Mouse (Mus musculus) cortical plate, adult 2 months (tissue): ENCODE measurements around the gene Bbs9.

Experiments used
- CTCF ChIP-seq: fragments of 200-500 bp; IDR thresholded peaks from 2 replicates; pipeline ENCODE4 v1.5.1; 2011; ENCODE audit warnings: mild to moderate bottlenecking, control low read depth, low read length; ENCODE audit not compliant: insufficient read depth; ENCODE audit errors: extremely low read depth
- POLR2A ChIP-seq: fragments of 200-500 bp; IDR thresholded peaks from 2 replicates; pipeline ENCODE4 v1.6.1; 2011; ENCODE audit warnings: mild to moderate bottlenecking, low read length, control low read depth; ENCODE audit not compliant: insufficient read depth; ENCODE audit errors: extremely low read depth

GRCm38 (mm10) chr9:22696809-22697374 is 221.4 kb downstream of the Bbs9 start:
- TF ChIP-seq POLR2A = no peak
- no peak for TF ChIP-seq CTCF
